Comparison of ENCODE assay signal across 12 mouse cellular contexts in genomic region chr2:129585904-129586514, GRCm38 (mm10). TPM values are rescaled to one million over a fixed set of nuclear protein-coding genes. Genes with fewer than 3 reads are reported as not detected.
DNase-seq lines count a peak whose midpoint lies in the region; ATAC-seq and TF ChIP-seq lines count a peak whose summit lies in the region.
"Had no signal": no experiment of that assay in that cellular context is flagged by ENCODE, and none has a peak within 500 bp of the region (broad histone marks: within the 10 kb centered on the region; RNA-seq: fewer than 3 reads in every experiment).

No protein-coding gene starts in this region.

- no peak for TF ChIP-seq CTCF in left cerebral cortex, adult 2 months (IDR thresholded peaks at IDR 0.05)
- 0 out of 4 replicates have a peak, but pooled peaks of 1 of the 2 experiments have one; percentile 5 for TF ChIP-seq CTCF in CH12.LX (conservative IDR thresholded peaks at IDR 0.05 in 1 of 2, IDR thresholded peaks at IDR 0.05 in 1 of 2; ENCODE audit: low read depth in 2 of 2, low read length in 2 of 2)
- TF ChIP-seq CTCF in liver, postnatal 0 days (IDR thresholded peaks at IDR 0.05; ENCODE audit: low read depth), result no peak

- H3K4me1 ChIP-seq in CH12.LX (ENCODE audit: control insufficient read depth in 1 of 2, insufficient read depth in 2 of 2), result peaks cover 29 to 44% of the 10 kb centered on the region in 2 experiments
- H3K4me1 ChIP-seq in liver, postnatal 0 days (ENCODE audit: insufficient read depth), result no peaks in the 10 kb centered on the region; the same call in 1 of the 2 replicates

- dilution Hi-C loops in CH12.LX (cut with MboI; ENCODE audit: extremely low pct_ligation_motif_present, extremely low pct_unique_long_range_greater_than_20kb, low sequenced_read_pairs), result no loop called here

- TF ChIP-seq EP300 in CH12.LX (IDR thresholded peaks at IDR 0.05; ENCODE audit: low read length), result peak; percentile 96
- no peak for TF ChIP-seq EP300 in liver, postnatal 0 days (IDR thresholded peaks at IDR 0.05; ENCODE audit: low read depth)

- peak; percentile 64 for DNase-seq in cerebellum, adult 11-12 months
- no peak for DNase-seq in cerebellum, adult 11 months
- DNase-seq in left cerebral cortex, adult 2 months (ENCODE audit: extremely low spot score in 1 of 2, low spot score in 2 of 2), result no peak
- DNase-seq in left cerebral cortex, adult 11 months (ENCODE audit: low spot score), result no peak
- peak; percentile 73 for DNase-seq in CH12.LX (ENCODE audit: extremely low read depth)
- no peak for DNase-seq in liver, postnatal 0 days
- DNase-seq in right cerebral cortex, postnatal 36 days (ENCODE audit: low spot score in 2 of 2), result no peak
- no peak for DNase-seq in gastrocnemius, postnatal 4 days (ENCODE audit: low spot score in 2 of 2)
- DNase-seq: heart, postnatal 14 days; kidney, postnatal 36 days had no signal

- H3K9me3 ChIP-seq in CH12.LX (replicated peaks; ENCODE audit: low read length), result no peaks in the 10 kb centered on the region
- H3K9me3 ChIP-seq in liver, postnatal 0 days (ENCODE audit: low read length), result no peaks in the 10 kb centered on the region
- H3K9me3 ChIP-seq: neural tube, embryonic 12.5 days had no signal

- TF ChIP-seq POLR2A in CH12.LX (IDR thresholded peaks at IDR 0.05; ENCODE audit: low read depth, low read length), result 0 out of 2 replicates have a peak, but pooled peaks have one; percentile 28

- peak; percentile 43 for ATAC-seq in liver, postnatal 0 days

- in situ Hi-C loops in CH12.LX (cut with MboI; ENCODE audit: low pct_ligation_motif_present, low pct_unique_long_range_greater_than_20kb, low sequenced_read_pairs), result no loop called here

- no peaks in the 10 kb centered on the region for H3K36me3 ChIP-seq in CH12.LX (replicated peaks in 1 of 2; ENCODE audit: control insufficient read depth in 1 of 2, insufficient read depth in 1 of 2, low read length in 1 of 2)
- H3K36me3 ChIP-seq in liver, postnatal 0 days (replicated peaks; ENCODE audit: insufficient read depth, low read length), result no peaks in the 10 kb centered on the region
- H3K36me3 ChIP-seq: neural tube, embryonic 12.5 days had no signal

- no peak overlapping the region for H3K4me3 ChIP-seq in left cerebral cortex, adult 2 months
- no peak overlapping the region for H3K4me3 ChIP-seq in CH12.LX (replicated peaks in 1 of 3; ENCODE audit: low read depth in 2 of 3, low read length in 2 of 3, poor library complexity in 1 of 3)
- no peak overlapping the region for H3K4me3 ChIP-seq in liver, postnatal 0 days (ENCODE audit: low read depth, low read length)
- H3K4me3 ChIP-seq: neural tube, embryonic 12.5 days had no signal

- intact Hi-C loops in left cerebral cortex, adult 2 months (cut with DNase I), result no loop called here

- TF ChIP-seq RAD21 in CH12.LX (IDR thresholded peaks at IDR 0.05; ENCODE audit: low read depth, low read length), result no peak; the same call in 1 of the 2 replicates

- no peaks in the 10 kb centered on the region for H3K27me3 ChIP-seq in CH12.LX (replicated peaks)
- H3K27me3 ChIP-seq in liver, postnatal 0 days (ENCODE audit: insufficient read depth, low read length), result no peaks in the 10 kb centered on the region
- H3K27me3 ChIP-seq: neural tube, embryonic 12.5 days had no signal

- no peaks in the 10 kb centered on the region for H3K79me2 ChIP-seq in CH12.LX (replicated peaks; ENCODE audit: control insufficient read depth, extremely low read depth, insufficient read depth, poor library complexity, severe bottlenecking)

- peak overlapping the region; percentile 16; the same call in 1 of the 2 replicates for H3K27ac ChIP-seq in left cerebral cortex, adult 2 months
- H3K27ac ChIP-seq in CH12.LX (ENCODE audit: insufficient read depth, low read depth), result peak overlapping the region; percentile 2; the same call in 1 of the 2 replicates
- H3K27ac ChIP-seq in liver, postnatal 0 days (ENCODE audit: low read depth), result peak overlapping the region; percentile 58
- H3K27ac ChIP-seq: neural tube, embryonic 12.5 days had no signal

- no peak overlapping the region for H3K9ac ChIP-seq in CH12.LX (ENCODE audit: insufficient read depth, low read depth)
- H3K9ac ChIP-seq in liver, postnatal 0 days (replicated peaks), result no peak overlapping the region
- H3K9ac ChIP-seq: neural tube, embryonic 12.5 days had no signal

- no peak overlapping the region; the same call in 1 of the 2 replicates for H3K4me2 ChIP-seq in CH12.LX (ENCODE audit: insufficient read depth, low read depth, poor library complexity, severe bottlenecking)
- H3K4me2 ChIP-seq in liver, postnatal 0 days (ENCODE audit: low read depth, low read length), result no peak overlapping the region
- H3K4me2 ChIP-seq: neural tube, embryonic 12.5 days had no signal

- 61% methylated on average over 11 of the region's 11 CpGs for WGBS in liver, postnatal 0 days (ENCODE audit: insufficient replicate concordance)

TF ChIP-seq in CH12.LX, 34 proteins besides CTCF, POLR2A, EP300 and RAD21:
- TF ChIP-seq MAFK (IDR thresholded peaks at IDR 0.05; ENCODE audit: insufficient replicate concordance, low read length), result 0 out of 2 replicates have a peak, but pooled peaks have one; percentile 32
- no peak for TF ChIP-seq ZNF384 (IDR thresholded peaks at IDR 0.05; ENCODE audit: low read depth, low read length)
- no peak for TF ChIP-seq USF2 (conservative IDR thresholded peaks at IDR 0.05; ENCODE audit: low read depth, low read length)
- peak; percentile 73 for TF ChIP-seq JUND (conservative IDR thresholded peaks at IDR 0.05; ENCODE audit: low read depth, low read length)
- no peak for TF ChIP-seq MAZ (IDR thresholded peaks at IDR 0.05; ENCODE audit: low read depth, low read length)
- TF ChIP-seq KAT2A (IDR thresholded peaks at IDR 0.05; ENCODE audit: insufficient replicate concordance, low read length), result no peak
- TF ChIP-seq TBP (conservative IDR thresholded peaks at IDR 0.05; ENCODE audit: low read depth, low read length), result 0 out of 2 replicates have a peak, but pooled peaks have one; percentile 33
- no peak for TF ChIP-seq ZMIZ1 (IDR thresholded peaks at IDR 0.05; ENCODE audit: low read depth, low read length)
- peak; percentile 33; the same call in 1 of the 2 replicates for TF ChIP-seq RCOR1 (conservative IDR thresholded peaks at IDR 0.05; ENCODE audit: low read depth, low read length)
- no peak for TF ChIP-seq E2F4 (IDR thresholded peaks at IDR 0.05; ENCODE audit: insufficient replicate concordance, low read depth, low read length)
- peak; percentile 52 for TF ChIP-seq ELF1 (IDR thresholded peaks at IDR 0.05; ENCODE audit: low read depth, low read length)
- TF ChIP-seq NRF1 (IDR thresholded peaks at IDR 0.05; ENCODE audit: low read depth, low read length), result no peak
- TF ChIP-seq GABPA (IDR thresholded peaks at IDR 0.05; ENCODE audit: insufficient replicate concordance, low read depth, low read length), result no peak
- 0 out of 2 replicates have a peak, but pooled peaks have one; percentile 18 for TF ChIP-seq MYC (IDR thresholded peaks at IDR 0.05; ENCODE audit: low read depth, low read length)
- TF ChIP-seq HCFC1 (IDR thresholded peaks at IDR 0.05; ENCODE audit: low read depth, low read length), result no peak
- no peak for TF ChIP-seq ZC3H11A (IDR thresholded peaks at IDR 0.05; ENCODE audit: low read depth, low read length)
- peak; percentile 94 for TF ChIP-seq IRF4 (IDR thresholded peaks at IDR 0.05; ENCODE audit: low read depth, low read length)
- TF ChIP-seq POLR2AphosphoS2 (IDR thresholded peaks at IDR 0.05; ENCODE audit: low read depth, low read length), result no peak
- TF ChIP-seq PAX5 (IDR thresholded peaks at IDR 0.05; ENCODE audit: low read length), result no peak
- TF ChIP-seq ETS1 (conservative IDR thresholded peaks at IDR 0.05; ENCODE audit: low read depth, low read length), result peak; percentile 66
- TF ChIP-seq JUN (IDR thresholded peaks at IDR 0.05; ENCODE audit: insufficient read depth, low read depth, low read length), result peak; percentile 66
- TF ChIP-seq TCF12 (IDR thresholded peaks at IDR 0.05; ENCODE audit: low read depth, low read length), result peak; percentile 33; the same call in 1 of the 2 replicates
- TF ChIP-seq CHD1 (IDR thresholded peaks at IDR 0.05; ENCODE audit: low read depth, low read length), result no peak
- TF ChIP-seq MAX (IDR thresholded peaks at IDR 0.05; ENCODE audit: low read length), result no peak
- TF ChIP-seq CHD2 (IDR thresholded peaks at IDR 0.05; ENCODE audit: low read length), result peak; percentile 67
- peak; percentile 76 for TF ChIP-seq MEF2A (IDR thresholded peaks at IDR 0.05; ENCODE audit: borderline replicate concordance, low read depth, low read length)
- no peak for TF ChIP-seq ZKSCAN1 (IDR thresholded peaks at IDR 0.05; ENCODE audit: borderline replicate concordance, low read depth, low read length)
- peak; percentile 14; the same call in 1 of the 2 replicates for TF ChIP-seq SMC3 (IDR thresholded peaks at IDR 0.05; ENCODE audit: low read depth, low read length)
- TF ChIP-seq NELFE (IDR thresholded peaks at IDR 0.05; ENCODE audit: low read depth, low read length), result no peak
- no peak for TF ChIP-seq MXI1 (IDR thresholded peaks at IDR 0.05; ENCODE audit: low read depth, low read length)
- no peak for TF ChIP-seq USF1 (IDR thresholded peaks at IDR 0.05; ENCODE audit: low read depth, low read length)
- peak; percentile 62; the same call in 1 of the 2 replicates for TF ChIP-seq UBTF (IDR thresholded peaks at IDR 0.05; ENCODE audit: low read depth, low read length)
- peak; percentile 67 for TF ChIP-seq BHLHE40 (IDR thresholded peaks at IDR 0.05; ENCODE audit: low read depth, low read length)
- peak; percentile 58; the same call in 1 of the 2 replicates for TF ChIP-seq SIN3A (IDR thresholded peaks at IDR 0.05; ENCODE audit: low read length)
TF ChIP-seq in CH12.LX: peak in this region for 16.

RNA-seq across cellular contexts. Expression of gene Sirpa, which starts 6.6 kb away (rescaled TPM):
- 100 to 1,000 TPM; 375 to 384 TPM for total RNA-seq in left cerebral cortex, adult 2 months (2021)
- total RNA-seq in CH12.LX (2012; rRNA removed) (25.4 and 27.1 TPM in 2 replicates), CH12.LX (2014; rRNA removed) (20.4 and 24.2 TPM in 2 replicates)
- 30.6 and 32.7 TPM in 2 replicates for polyA plus RNA-seq in CH12.LX (2012; ENCODE audit: insufficient read length, low read depth)
- polyA plus RNA-seq in liver, postnatal 0 days (2015; fragmentation: Nextera tagmentation; extraction: Ambion mirVana), result 26.9 and 28.1 TPM in 2 replicates
- total RNA-seq in gastrocnemius, postnatal 4 days (2021), result 10 to 100 TPM; 43.1 to 46.2 TPM

RNA-seq across cellular contexts. Expression of gene F830045P16Rik, which starts 49.6 kb away (rescaled TPM):
- 1 to 10 TPM in 1 of 2 experiments, under 1 TPM in 1; 0.47 to 1.3 TPM for total RNA-seq in left cerebral cortex, adult 2 months (2021)
- total RNA-seq in CH12.LX (2012; rRNA removed), result not detected in 2 replicates
- not detected in 2 replicates for total RNA-seq in CH12.LX (2014; rRNA removed)
- not detected in 2 replicates for polyA plus RNA-seq in CH12.LX (2012; ENCODE audit: insufficient read length, low read depth)
- not detected in 2 replicates for polyA plus RNA-seq in liver, postnatal 0 days (2015; fragmentation: Nextera tagmentation; extraction: Ambion mirVana)
- under 1 TPM in 1 of 2 experiments, not detected in 1; 0.18 TPM for total RNA-seq in gastrocnemius, postnatal 4 days (2021)
- polyA plus RNA-seq: C2C12; neural tube, embryonic 12.5 days had no signal

Comparison
In these comparisons a context has a peak if more than half of its experiments do, and no peak if none do; other contexts are left out.
1. DNase-seq: peak in cerebellum, adult 11-12 months (single experiment) and CH12.LX (single experiment); none in cerebellum, adult 11 months (single experiment), left cerebral cortex, adult 2 months (0 of 2), left cerebral cortex, adult 11 months (single experiment), liver, postnatal 0 days (single experiment), right cerebral cortex, postnatal 36 days (0 of 2) and gastrocnemius, postnatal 4 days (0 of 2).
2. H3K27ac ChIP-seq: peak in every context shown above with its lines; median percentile 58 in liver, postnatal 0 days; 16 in left cerebral cortex, adult 2 months; 2 in CH12.LX.
3. RNA of gene Sirpa, which starts 6.6 kb away (total RNA-seq): 375 to 384 TPM in left cerebral cortex, adult 2 months; 43.1 to 46.2 TPM in gastrocnemius, postnatal 4 days and 20.4 to 27.1 TPM in CH12.LX; every median in the first group is over 4 times any median in the second.